Mouse (Mus musculus): ENCODE results near the gene Clec2d. TPM values are rescaled to one million over a fixed set of nuclear protein-coding genes. Genes with fewer than 3 reads are reported as not detected.
"Not testable (repeated sequence)": the region's sequence is repeated elsewhere in the genome, so short reads cannot be mapped to it uniquely, and the experiment has no call there.

Clec2d gene
- 10 to 100 TPM; 36.6 to 74.6 TPM for total RNA-seq (2021)
- long read RNA-seq, experiment 1, result 0 reads
- long read RNA-seq, experiment 2, result 0 reads

DNA sequence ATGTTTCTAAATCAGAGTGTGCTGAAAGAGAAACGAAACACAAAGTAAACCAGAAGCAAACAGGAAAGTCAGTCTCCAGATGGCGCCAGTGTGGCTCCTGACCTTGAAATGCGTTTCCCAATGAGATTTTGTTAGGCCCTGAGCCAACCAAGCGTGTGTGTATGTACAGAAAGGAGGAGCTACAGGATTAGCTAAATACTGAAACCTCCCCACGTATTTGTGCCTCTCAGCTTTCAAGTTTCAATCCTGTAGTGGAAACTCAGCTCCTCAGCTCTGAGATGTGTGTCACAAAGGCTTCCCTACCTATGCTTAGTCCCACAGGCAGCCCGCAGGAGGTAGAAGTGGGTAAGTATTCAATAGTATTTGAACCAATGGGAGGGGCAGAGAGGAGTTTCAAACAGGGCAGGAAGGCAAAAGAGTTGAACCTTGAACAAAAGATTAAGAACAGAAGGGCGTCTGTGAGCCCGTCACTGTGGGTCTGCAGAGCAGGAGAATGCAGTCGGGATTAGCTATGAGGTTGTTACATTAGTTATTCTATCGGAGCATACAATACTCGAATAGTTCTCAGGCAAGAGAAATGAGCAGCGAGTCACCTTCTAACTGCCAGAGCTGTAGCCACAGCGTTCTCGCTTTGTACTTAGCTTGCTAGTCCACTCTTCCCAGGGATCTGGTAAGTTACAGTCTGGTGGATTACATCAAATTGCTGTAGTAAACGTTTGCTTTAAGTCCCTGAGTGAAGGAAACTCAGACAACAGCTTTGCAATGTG is at the start of gene Clec2d:
Gene Clec2d, plus strand, starts transcription at position 213 of the 767 bp plus-strand sequence.
- DNase-seq (ENCODE audit: low spot score in 2 of 2), result peak; percentile 55 to 66

DNA sequence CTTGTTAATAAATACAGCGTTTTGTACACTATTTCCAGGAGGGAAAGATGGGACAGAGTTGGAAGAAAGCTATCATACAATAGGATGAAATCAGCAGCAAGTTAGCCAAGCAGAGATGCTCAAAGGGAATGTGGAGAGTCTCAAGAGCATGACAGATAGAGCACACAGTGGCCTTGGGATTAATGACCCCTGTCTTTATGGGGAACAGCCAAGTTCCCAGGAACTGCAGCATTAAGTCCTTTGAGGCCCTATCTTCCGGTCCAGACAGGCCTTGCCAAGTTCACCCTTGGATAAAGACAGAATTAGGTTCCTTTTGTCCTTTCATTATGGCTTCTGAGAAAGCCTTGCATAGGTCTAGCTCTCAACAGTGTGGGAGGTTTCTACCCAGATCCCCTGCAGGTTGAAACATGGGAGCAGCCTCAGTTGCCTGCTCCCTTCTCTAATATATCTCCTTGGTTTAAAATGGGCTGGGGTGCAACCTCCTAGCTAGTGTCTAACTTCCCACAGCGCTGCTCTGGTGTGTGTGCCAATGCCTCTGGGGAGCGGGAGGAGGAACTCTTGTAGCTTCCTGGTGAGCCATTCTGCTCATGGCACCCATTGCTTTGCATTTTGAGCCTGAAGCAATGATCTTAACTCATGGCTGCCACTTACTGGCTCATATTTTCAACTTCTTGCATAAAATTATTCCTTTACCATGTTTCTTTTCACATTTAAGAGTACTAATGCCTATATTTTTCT is 47.6 kb upstream of the Clec2d start:
- DNase-seq (ENCODE audit: low spot score in 2 of 2), result no peak

DNA sequence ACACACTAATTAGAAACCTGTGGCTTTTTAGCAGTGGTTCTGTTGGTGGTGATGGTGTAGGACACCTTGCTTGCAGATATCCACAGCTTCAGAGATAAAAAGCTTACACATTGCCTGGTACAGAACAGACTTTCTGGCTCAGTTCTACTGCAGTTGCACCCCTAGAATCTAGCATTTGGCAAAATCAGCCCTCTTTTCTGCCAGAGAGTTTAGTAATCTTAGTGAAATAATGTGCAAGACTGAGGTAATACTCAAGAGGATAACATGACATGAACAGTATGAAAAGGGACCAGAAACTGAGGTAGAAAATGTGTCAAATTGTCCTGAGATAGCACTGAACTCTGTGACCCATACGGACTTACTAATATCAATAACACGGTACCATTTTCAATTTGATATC is 33.6 kb upstream of the Clec2d start:
- no peak for DNase-seq (ENCODE audit: low spot score in 2 of 2)

DNA sequence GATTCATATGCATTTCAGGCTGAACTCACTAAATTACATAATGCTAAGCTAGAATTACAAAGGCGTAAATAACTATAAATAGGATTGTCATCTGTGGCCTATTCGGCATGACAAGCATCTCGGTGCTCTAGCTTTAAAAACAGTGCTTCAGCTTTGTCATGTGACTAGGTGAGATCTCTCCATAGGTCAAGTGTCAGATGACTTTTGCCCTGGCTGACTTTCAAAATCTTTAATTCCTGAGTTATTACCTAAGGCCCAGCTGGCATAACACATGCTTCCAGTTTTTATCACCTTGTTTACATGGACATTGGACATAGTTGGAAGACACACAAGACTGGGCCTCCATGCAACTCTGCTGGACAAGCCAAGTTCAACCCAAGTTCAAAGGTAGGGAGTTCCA is 20.3 kb upstream of the Clec2d start:
- DNase-seq (ENCODE audit: low spot score in 2 of 2), result no peak

DNA sequence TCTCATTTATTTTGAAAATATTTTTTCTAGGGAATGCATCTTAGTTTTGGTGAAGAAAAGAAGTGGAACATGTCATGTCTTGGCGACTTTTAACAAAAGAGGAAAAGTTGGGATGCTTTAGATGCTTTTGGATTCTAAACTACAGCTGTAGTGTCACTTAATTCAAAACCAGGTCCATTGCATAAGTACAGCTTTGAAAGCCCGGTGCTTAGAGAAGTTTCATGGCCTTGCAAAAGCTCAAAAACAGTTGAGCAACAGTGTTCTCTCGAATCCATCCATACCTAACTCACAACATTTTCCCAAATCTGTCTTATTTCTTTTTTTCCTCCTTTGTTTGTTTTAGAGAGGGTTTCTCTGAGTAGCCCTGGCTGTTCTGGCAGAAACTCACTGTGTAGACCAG is 19.3 kb upstream of the Clec2d start:
- DNase-seq (ENCODE audit: low spot score in 2 of 2), result no peak

DNA sequence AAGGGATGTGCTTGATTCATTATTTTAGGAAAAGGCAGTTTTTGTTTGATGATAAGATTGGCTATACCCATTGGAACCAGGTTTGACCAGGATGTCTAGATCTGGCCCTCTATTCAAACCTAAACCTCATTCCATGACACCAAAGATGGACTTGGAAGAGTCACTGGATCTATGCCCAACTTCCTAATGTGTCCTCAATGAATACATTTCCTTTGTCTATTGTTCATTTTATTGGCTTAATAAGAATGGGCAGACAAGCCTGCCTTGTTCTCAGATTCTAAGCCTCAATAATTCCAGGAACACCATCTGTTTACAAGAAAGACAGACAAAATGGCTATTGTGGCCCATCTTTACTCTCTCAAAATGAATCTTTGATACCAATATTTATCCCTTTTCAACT is 18.5 kb upstream of the Clec2d start:
- DNase-seq (ENCODE audit: low spot score in 2 of 2), result no peak

DNA sequence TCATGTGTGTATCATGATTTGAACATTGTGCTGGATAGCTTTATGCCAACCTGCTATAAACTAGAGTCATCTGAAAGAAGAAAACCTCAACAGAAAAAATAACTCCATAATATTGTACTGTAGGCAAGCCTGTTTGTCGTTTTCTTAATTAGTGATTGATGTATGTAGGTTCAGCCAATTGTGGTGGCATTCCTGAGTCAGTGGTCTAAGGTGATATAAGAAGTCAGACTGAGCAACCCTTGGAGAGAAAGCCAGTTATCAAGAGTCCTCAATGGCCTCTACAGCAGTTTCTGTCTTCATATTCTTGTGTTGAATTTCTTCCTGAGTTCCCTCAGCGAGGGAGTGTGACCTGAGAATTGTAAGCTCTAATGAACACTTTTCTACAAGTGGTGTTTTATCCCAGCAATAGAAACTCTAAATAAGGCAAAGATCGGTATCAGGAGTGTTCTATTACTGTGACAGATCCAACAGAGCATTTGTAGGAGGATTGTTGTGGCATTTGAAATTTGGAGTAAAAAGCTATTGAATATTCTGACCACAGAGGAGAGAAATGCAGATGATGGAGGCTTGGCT is 17.7 kb upstream of the Clec2d start:
- DNase-seq (ENCODE audit: low spot score in 2 of 2), result no peak

DNA sequence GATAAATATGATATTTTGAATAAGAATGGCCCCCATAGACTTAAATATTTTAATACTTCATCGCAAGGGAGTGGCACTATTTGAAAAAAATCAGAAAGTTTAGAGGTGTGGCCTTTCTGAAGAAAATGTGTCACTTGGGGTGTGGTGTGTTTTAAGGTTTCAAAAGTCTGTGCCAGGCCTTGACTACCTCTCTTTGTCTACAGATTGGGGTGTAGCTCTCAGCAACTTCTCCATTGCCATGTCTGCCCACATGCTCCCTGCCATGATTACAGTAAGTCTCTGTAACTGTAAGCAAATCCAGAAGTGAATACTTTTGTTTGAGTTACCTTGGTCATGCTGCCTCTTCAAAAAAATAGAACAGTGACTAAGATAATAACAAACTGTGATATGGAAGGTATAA is 16.8 kb upstream of the Clec2d start:
- no peak for DNase-seq (ENCODE audit: low spot score in 2 of 2)

DNA sequence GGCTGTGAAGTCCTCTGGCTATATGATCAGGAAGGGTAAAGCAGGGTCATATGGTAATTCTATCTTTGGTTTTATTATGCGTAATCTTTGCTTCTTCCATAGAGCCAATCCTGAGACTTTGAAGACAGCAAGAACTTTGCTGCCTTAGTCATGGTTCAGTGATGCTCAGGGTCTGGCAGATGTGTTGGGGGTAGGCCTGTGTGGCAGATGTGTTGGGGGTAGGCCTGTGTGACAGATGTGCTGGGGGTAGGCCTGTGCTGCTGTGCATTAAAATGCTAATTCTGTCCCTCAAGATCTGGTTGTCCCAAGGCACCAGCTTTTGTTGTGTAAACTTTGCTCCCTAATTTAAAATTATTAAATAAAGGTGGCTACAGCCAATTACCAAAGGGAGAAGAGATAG is 9.5 kb upstream of the Clec2d start:
- DNase-seq (ENCODE audit: low spot score in 2 of 2), result no peak

DNA sequence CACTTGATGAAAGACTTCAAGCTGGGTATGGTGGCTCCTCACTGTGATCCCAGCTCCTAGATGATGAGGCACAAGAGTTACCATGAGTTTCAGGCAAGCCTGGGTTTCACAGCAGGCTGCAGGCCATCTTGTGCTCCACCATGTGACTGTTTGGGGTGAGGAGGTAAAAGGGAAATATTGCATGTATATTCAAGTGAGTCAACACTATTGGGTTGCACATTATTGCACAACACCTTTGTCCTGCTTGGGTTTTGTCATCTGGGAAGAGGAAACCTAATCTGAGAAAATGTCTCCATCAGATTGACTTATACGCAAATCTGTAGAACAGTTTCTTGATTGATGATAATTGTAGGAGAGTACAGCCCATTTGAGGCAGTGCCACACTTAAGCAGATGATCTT is 8.7 kb upstream of the Clec2d start:
- DNase-seq (ENCODE audit: low spot score in 2 of 2), result no peak

DNA sequence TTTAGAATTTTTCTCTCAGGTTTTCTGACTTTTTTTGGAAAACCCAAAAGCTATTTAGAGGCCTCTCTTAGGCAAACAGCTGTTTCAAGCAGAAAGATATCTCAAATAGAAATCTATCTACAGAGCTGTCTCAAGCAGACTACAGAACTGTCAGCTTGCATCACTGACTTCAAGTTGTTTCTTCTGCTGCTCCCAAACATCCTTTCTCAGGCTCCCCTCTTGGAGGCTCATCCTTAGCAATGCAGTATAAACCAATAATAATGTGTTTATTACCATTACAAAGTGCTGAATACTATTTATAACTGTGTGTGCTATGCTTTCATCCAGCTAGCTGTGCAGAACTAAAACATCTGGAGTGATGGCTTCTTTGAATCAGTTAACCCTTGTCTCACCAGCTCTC is 5.6 kb upstream of the Clec2d start:
- no peak for DNase-seq (ENCODE audit: low spot score in 2 of 2)

DNA sequence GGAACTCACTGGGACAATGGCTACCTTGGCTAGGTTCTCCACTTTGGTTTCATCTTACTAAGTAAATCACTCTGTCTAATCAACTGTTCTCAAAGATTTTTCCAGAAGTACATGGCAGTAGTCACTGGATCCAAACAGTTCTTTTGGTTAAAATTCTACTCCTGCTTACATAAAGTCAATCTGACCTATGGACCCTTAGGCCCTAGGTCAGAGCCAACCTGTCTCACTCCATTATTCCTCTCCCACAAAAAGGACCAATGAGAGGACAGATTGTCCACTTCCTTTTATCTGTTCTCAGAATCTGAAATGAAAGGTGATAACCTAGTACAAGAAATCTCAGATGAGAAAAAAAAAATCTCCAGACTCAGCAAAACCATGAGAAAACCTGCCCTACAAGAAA is 4.8 kb upstream of the Clec2d start:
- no peak for DNase-seq (ENCODE audit: low spot score in 2 of 2)

DNA sequence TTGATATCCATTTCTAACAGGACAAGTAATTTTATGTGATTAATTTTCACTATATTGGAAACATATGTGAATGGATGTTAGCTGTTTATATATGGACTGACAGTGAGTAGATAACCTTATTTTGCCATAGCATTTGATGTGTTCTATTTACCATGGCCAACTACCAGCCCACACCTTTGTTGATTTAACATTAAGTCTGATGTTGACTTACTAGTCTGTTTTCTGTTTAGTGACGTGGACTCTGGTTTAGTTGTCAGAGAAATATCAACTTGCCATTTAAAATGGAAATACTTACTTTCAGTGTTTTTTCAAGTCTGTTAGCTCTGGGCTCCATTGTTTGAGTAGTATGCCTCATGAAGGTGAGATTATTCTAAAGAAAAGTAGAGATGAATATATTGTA is 3.8 kb upstream of the Clec2d start:
- DNase-seq (ENCODE audit: low spot score in 2 of 2), result no peak

DNA sequence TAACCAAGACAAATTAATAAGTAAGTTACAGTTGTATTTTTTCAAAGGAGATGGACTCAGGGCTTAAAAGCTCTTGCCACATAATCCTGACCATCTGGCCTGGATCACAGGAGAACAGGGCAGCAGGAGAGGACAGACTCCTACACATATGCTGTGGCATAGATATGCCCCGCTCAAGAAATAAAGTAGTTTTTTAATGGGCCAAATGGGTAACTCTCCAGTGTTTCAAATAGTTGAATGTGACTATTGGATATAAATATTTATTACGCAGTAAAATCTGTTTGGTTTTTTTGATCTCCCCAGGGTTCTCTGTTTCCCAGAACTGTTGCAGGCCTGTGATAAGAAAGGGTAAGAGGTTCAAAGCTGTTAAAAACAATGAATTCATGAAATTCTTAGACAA is 1.1 kb upstream of the Clec2d start:
- no peak for DNase-seq (ENCODE audit: low spot score in 2 of 2)

DNA sequence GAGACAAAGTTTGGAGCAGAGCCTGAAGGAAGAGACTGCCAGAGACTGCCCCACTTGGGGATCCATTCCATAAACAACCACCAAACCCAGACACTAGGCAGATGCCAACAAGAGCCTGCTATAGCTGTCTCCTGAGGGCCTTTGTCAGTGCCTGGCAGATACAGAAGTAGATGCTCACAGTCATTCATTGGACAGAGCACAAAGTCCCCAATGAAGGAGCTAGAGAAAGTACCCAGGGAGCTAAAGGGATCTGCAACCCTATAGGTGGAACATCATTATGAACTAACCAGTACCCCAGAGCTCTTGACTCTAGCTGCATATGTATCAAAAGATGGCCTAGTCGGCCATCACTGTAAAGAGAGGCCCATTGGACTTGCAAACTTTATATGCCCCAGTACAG is 584 bp upstream of the Clec2d start:
- not testable (repeated sequence) for DNase-seq (ENCODE audit: low spot score in 2 of 2)

DNA sequence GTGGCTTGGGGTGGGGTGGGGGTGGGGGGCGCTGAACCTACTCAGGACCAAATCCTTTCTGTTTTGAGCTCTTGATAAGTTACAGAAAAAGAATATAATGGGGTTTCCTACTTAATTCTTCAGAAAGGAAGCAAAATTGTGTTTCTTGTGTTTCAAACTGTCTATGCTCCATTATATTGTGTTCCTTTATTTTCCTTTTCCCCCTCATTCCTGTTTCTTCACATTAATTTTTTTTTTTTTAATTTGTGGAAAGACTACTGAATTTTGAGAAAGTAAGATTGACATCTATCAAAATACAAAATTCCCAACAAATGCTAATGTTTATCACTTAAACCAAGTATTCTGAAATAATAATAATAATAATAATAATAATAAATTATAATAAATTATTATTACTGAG is 834 bp downstream of the Clec2d start:
- DNase-seq (ENCODE audit: low spot score in 2 of 2), result no peak

DNA sequence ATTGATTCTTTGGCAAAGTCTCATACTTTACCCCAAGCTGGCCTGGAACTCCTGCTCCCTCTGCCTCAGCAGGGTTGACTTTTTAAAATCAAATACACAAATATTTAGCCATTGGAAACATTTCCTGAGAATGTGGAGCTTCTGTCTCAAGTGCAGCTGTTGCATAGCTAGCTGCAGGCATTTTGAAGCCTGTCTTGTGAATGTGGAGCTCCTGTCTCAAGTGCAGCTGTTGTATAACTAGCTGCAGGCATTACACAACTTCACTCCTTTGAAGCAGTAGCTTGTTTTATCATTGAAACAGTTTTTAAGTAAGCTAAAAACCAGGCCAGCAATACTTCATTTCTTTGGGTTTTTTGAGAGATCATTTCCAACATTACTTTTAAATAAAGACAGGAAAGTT is 1.3 kb downstream of the Clec2d start:
- no peak for DNase-seq (ENCODE audit: low spot score in 2 of 2)

DNA sequence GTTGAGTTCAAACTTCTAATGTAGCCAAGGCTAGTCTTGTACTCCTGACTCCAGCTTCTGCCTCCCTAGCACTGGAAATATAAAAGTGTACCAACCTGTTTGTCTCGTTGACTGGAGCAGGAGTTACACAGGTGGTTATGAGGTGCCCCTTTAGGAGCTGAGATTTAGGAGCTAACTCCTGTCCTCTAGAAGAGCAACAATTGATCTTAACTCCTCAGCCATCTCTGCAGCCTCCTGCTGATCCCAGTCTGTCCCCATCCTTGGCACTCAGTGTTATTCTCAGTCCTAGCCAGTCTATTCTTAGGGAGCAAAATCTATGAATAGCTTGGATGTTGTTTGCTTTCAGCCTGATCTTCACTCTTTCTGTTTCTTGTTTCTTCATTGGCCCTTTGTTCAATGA is 2.1 kb downstream of the Clec2d start:
- no peak for DNase-seq (ENCODE audit: low spot score in 2 of 2)

DNA sequence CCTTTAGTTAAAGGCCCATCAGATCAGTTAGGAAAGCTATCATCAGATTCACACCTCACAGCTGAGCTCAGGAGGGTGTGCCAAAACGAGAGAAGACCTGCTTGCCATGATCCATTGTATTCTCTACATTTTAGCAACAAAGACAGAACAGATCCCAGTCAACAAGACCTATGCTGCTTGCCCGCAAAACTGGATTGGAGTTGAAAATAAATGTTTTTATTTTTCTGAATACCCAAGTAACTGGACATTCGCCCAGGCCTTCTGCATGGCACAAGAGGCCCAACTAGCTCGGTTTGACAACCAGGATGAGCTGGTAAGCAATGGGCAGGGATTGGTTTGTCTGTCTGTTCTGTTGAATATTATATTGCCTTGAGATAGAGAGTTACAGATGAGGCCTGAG is 3.6 kb downstream of the Clec2d start:
- not testable (repeated sequence) for DNase-seq (ENCODE audit: low spot score in 2 of 2)

DNA sequence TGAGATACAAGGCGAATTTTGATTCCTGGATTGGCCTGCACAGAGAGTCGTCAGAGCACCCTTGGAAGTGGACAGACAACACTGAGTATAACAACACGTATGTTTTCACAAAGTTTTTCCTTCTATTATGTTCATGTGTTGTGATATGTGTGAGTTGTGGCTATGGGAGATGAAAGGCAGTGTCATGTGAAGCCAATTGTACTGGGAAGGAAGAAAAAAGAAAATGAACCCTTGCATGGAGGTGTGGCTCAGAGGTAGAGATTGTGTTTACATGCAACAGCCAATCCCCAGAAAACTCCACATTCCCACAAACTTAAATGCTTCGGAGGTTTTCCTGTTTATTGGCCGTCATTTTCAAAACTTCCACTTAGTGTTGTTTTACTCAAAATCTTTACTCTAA is 4.4 kb downstream of the Clec2d start:
- DNase-seq (ENCODE audit: low spot score in 2 of 2), result no peak

DNA sequence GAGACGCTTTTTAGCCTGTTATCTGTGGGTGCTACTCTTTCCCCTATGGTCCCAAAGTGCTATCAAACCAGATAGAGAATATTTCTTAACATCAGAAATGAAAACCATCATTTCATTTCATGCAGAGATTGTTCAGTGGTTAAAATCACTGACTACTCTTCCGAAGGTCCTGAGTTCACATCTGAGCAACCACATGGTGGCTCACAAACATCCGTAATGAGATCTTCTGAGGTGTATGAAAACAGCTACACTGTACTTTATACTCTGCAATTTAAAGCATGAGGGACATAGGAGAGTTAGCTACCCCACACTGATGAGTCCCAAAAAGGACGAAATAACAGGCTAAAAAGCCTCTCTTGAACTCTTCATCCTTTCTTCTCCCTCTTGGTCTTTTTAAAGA is 5.6 kb downstream of the Clec2d start:
- no peak for DNase-seq (ENCODE audit: low spot score in 2 of 2)

DNA sequence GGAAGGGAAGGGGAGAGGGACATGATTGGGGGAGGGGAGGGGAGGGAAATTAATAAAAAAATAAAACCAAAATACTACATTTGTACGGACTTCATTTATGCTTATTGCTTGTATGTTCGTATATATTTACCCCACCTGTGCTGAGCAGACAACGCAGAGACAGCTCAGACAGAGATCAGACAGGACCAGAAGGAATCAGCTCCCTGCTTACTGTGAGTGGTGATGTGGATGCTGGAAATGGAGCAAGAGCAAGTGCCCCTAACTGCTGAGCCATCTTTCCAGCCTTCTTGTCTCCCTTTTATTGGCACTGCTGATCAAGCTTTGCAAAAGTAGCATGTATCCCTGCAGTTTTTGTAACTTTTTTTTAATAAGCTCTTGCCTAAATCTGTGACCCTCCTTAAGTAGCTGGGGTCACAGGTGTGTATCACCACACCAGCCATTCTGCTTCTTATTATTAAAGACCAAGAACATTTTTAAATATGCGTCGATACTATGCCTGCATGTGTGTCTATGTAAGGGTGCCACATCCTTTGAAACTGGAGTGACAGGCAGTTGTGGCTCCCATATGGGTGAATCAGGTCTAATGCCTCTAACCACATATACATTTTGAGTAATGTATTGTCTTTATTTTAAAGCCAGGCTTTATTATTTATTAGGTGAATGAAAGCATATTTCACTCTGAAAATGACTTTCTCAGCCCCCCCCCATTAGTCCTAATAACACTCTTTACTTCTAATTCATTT is 6.2 kb downstream of the Clec2d start:
- no peak for DNase-seq (ENCODE audit: low spot score in 2 of 2)

All from adrenal gland, adult 18-20 months (tissue).